Mouse (Mus musculus) natural killer cell, adult 2 months (primary cell): ENCODE measurements around the gene Cmtm2a.
A peak's percentile ranks its signal among the peaks of the same experiment; 100 is the strongest.
"Not testable (repeated sequence)": the region's sequence is repeated elsewhere in the genome, so short reads cannot be mapped to it uniquely, and the experiment has no call there.

Experiments
- DNase-seq, 2 experiments: peaks; one replicate each; pipeline ENCODE4 v3.0.0; 2022; ENCODE audit warnings: low spot score in 2 of 2

The Cmtm2a gene

GRCm38 (mm10) chr8:104293081-104293480 is at the start of gene Cmtm2a:
Gene Cmtm2a (minus strand): TSS chr8:104293181.
- DNase-seq = not testable (repeated sequence)

- no peak for DNase-seq
Observed at GRCm38 (mm10) chr8:104342426-104342825, 49.4 kb upstream of the Cmtm2a start.

GRCm38 (mm10) chr8:104341678-104342077 is 48.7 kb upstream of the Cmtm2a start:
- DNase-seq = no peak

GRCm38 (mm10) chr8:104341106-104341561 is 48.2 kb upstream of the Cmtm2a start:
- no peak for DNase-seq

GRCm38 (mm10) chr8:104340233-104341105 is 47.5 kb upstream of the Cmtm2a start:
- DNase-seq = peak; percentile 68 to 81

- no peak for DNase-seq
Observed at GRCm38 (mm10) chr8:104339983-104340232, 46.9 kb upstream of the Cmtm2a start.

GRCm38 (mm10) chr8:104339229-104339982 is 46.4 kb upstream of the Cmtm2a start, which contains the start of gene Cmtm3:
Gene Cmtm3 (plus strand): TSS chr8:104339410.
- DNase-seq = no peak

- peak in 1 of 2 experiments; percentile 15 for DNase-seq
Observed at GRCm38 (mm10) chr8:104337890-104338289, 44.9 kb upstream of the Cmtm2a start.

- DNase-seq = no peak
Observed at GRCm38 (mm10) chr8:104336806-104337205, 43.8 kb upstream of the Cmtm2a start.

- no peak for DNase-seq
Observed at GRCm38 (mm10) chr8:104334196-104334595, 41.2 kb upstream of the Cmtm2a start.

- no peak for DNase-seq
Observed at GRCm38 (mm10) chr8:104333786-104334185, 40.8 kb upstream of the Cmtm2a start.

- no peak for DNase-seq
Observed at GRCm38 (mm10) chr8:104332665-104333631, 40.0 kb upstream of the Cmtm2a start.

GRCm38 (mm10) chr8:104321930-104322329 is 28.9 kb upstream of the Cmtm2a start, which contains the start of gene Cmtm2b:
Gene Cmtm2b (plus strand): TSS chr8:104322230.
- DNase-seq = not testable (repeated sequence)

- not testable (repeated sequence) for DNase-seq
Observed at GRCm38 (mm10) chr8:104321267-104321666, 28.3 kb upstream of the Cmtm2a start, which contains the start of gene Gm11020. Gene Gm11020 (plus strand): TSS chr8:104321567.

- no peak for DNase-seq
Observed at GRCm38 (mm10) chr8:104313311-104313710, 20.3 kb upstream of the Cmtm2a start.

- not testable (repeated sequence) for DNase-seq
Observed at GRCm38 (mm10) chr8:104312023-104312422, 19.0 kb upstream of the Cmtm2a start.

GRCm38 (mm10) chr8:104309441-104310155 is 16.6 kb upstream of the Cmtm2a start, which contains the start of the genes Gm45711 and Cmtm1:
Gene Gm45711 (minus strand): TSS chr8:104310081.
Gene Cmtm1 (minus strand): TSS chr8:104310145.
- DNase-seq = not testable (repeated sequence)

GRCm38 (mm10) chr8:104308341-104308740 is 15.4 kb upstream of the Cmtm2a start:
- not testable (repeated sequence) for DNase-seq

- DNase-seq = no peak
Observed at GRCm38 (mm10) chr8:104304962-104305361, 12.0 kb upstream of the Cmtm2a start.

GRCm38 (mm10) chr8:104302536-104302935 is 9.6 kb upstream of the Cmtm2a start:
- not testable (repeated sequence) for DNase-seq
